Comparison of ENCODE assay signal across 24 mouse cellular contexts in the genomic region with DNA sequence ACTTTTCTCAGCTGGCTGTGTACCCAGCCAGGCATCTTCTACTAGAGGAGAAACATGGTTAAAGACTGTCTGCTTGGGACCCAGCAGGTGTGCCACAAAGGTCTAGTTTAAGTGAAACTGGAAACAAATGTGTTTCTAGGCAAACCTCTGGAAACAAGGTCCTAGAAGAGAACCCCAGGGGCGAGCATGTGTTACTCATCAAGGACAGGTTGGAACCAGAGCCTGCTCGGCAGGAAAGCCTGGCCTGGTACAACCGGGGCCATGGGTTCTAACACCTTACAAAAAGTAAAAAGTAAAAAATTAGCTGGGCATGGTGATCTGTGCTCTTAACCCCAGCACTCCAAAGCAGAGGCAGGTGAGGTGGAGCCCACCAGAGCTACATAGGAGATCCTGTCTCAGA. TPM values are rescaled to one million over a fixed set of nuclear protein-coding genes. Genes with fewer than 3 reads are reported as not detected.
DNase-seq lines count a peak whose midpoint lies in the region; ATAC-seq and TF ChIP-seq lines count a peak whose summit lies in the region.
"Had no signal": no experiment of that assay in that cellular context is flagged by ENCODE, and none has a peak within 500 bp of the region (broad histone marks: within the 10 kb centered on the region; RNA-seq: fewer than 3 reads in every experiment).

No protein-coding gene starts in this region.

- no peaks in the 10 kb centered on the region for H3K27me3 ChIP-seq in limb, embryonic 11.5 days (ENCODE audit: control insufficient read depth, insufficient read depth, low read length)
- no peaks in the 10 kb centered on the region for H3K27me3 ChIP-seq in limb, embryonic 10.5 days (ENCODE audit: low read depth, poor library complexity, severe bottlenecking)
- no peaks in the 10 kb centered on the region for H3K27me3 ChIP-seq in limb, embryonic 12.5 days
- no peaks in the 10 kb centered on the region for H3K27me3 ChIP-seq in hindbrain, postnatal 0 days (ENCODE audit: insufficient read depth, low read length)
- H3K27me3 ChIP-seq: embryonic facial prominence, embryonic 13.5 days; embryonic facial prominence, embryonic 15.5 days; forebrain, embryonic 12.5 days had no signal

- no peak overlapping the region for H3K4me2 ChIP-seq in limb, embryonic 11.5 days (ENCODE audit: low read depth, severe bottlenecking)
- H3K4me2 ChIP-seq in limb, embryonic 12.5 days: no peak overlapping the region
- H3K4me2 ChIP-seq in hindbrain, postnatal 0 days (ENCODE audit: low read depth, low read length): no peak overlapping the region
- H3K4me2 ChIP-seq: embryonic facial prominence, embryonic 13.5 days; embryonic facial prominence, embryonic 15.5 days; forebrain, embryonic 12.5 days had no signal

- peak overlapping the region; percentile 57; the same call in 1 of the 2 replicates for H3K27ac ChIP-seq in gastrocnemius, adult 2 months
- H3K27ac ChIP-seq in limb, embryonic 11.5 days (replicated peaks; ENCODE audit: low read depth, low read length): no peak overlapping the region
- no peak overlapping the region for H3K27ac ChIP-seq in limb, embryonic 10.5 days
- peak overlapping the region; percentile 67; the same call in 1 of the 2 replicates for H3K27ac ChIP-seq in limb, embryonic 12.5 days
- no peak overlapping the region for H3K27ac ChIP-seq in hindbrain, postnatal 0 days
- H3K27ac ChIP-seq: embryonic facial prominence, embryonic 13.5 days; forebrain, embryonic 10.5 days; forebrain, embryonic 12.5 days had no signal

- intact Hi-C loops in gastrocnemius, adult 2 months (cut with DNase I): loop anchor here (10.0 kb wide), 1 partner anchor 192 kb away; no protein-coding TSS in a partner anchor

- WGBS in limb, embryonic 11.5 days: 44% methylated on average over 3 of the region's 3 CpGs
- 66% methylated on average over 3 of the region's 3 CpGs for WGBS in limb, embryonic 10.5 days
- 48% methylated on average over 3 of the region's 3 CpGs for WGBS in limb, embryonic 12.5 days
- WGBS in hindbrain, postnatal 0 days: 91% methylated on average over 3 of the region's 3 CpGs

- H3K4me3 ChIP-seq in gastrocnemius, adult 2 months: no peak overlapping the region
- no peak overlapping the region for H3K4me3 ChIP-seq in limb, embryonic 11.5 days (ENCODE audit: low read depth, low read length)
- H3K4me3 ChIP-seq in limb, embryonic 10.5 days: no peak overlapping the region
- H3K4me3 ChIP-seq in limb, embryonic 12.5 days (replicated peaks): no peak overlapping the region
- H3K4me3 ChIP-seq in hindbrain, postnatal 0 days (ENCODE audit: low read length): no peak overlapping the region
- H3K4me3 ChIP-seq: embryonic facial prominence, embryonic 13.5 days; embryonic facial prominence, embryonic 15.5 days; erythroblast, embryonic 14.5 days; forebrain, embryonic 10.5 days; forebrain, embryonic 12.5 days had no signal

- no peak for TF ChIP-seq CTCF in gastrocnemius, adult 2 months (IDR thresholded peaks at IDR 0.05)
- TF ChIP-seq CTCF in hindbrain, postnatal 0 days (IDR thresholded peaks at IDR 0.05; ENCODE audit: low read depth): no peak

- H3K4me1 ChIP-seq in limb, embryonic 11.5 days (ENCODE audit: control insufficient read depth, insufficient read depth, low read length): 0 out of 2 replicates have a peak, but pooled peaks cover 3% of the 10 kb centered on the region
- H3K4me1 ChIP-seq in limb, embryonic 10.5 days: peaks cover 14% of the 10 kb centered on the region; the same call in 1 of the 2 replicates
- peaks cover 21% of the 10 kb centered on the region for H3K4me1 ChIP-seq in limb, embryonic 12.5 days (replicated peaks)
- H3K4me1 ChIP-seq in hindbrain, postnatal 0 days (ENCODE audit: insufficient read depth, low read length): no peaks in the 10 kb centered on the region

- H3K9ac ChIP-seq in limb, embryonic 11.5 days (ENCODE audit: low read length): no peak overlapping the region
- no peak overlapping the region for H3K9ac ChIP-seq in limb, embryonic 12.5 days (replicated peaks)
- H3K9ac ChIP-seq in hindbrain, postnatal 0 days (replicated peaks; ENCODE audit: low read length): no peak overlapping the region
- H3K9ac ChIP-seq: embryonic facial prominence, embryonic 13.5 days; embryonic facial prominence, embryonic 15.5 days; forebrain, embryonic 12.5 days had no signal

- DNase-seq in gastrocnemius, adult 2 months: no peak
- DNase-seq in gastrocnemius, postnatal 10 days: no peak
- peak; percentile 28 for DNase-seq in limb, embryonic 11.5 days (ENCODE audit: low spot score)
- no peak for DNase-seq in limb, embryonic 10.5 days (ENCODE audit: low spot score)
- DNase-seq in forelimb bud, embryonic 11.5 days (ENCODE audit: low read depth, low spot score): peak; percentile 20
- DNase-seq in hindbrain, postnatal 0 days (ENCODE audit: low spot score): no peak
- DNase-seq: adrenal gland, adult 2 months; adrenal gland, postnatal 10 days; adrenal gland, postnatal 25 days; cerebellum, adult 11 months; cerebellum, adult 18-20 months; cerebellum, adult 8-10 months; cerebellum, adult 9-11 months; cerebellum, postnatal 14 days; cerebellum, postnatal 36 days; embryo, embryonic 11 days had no signal

- ATAC-seq in limb, embryonic 11.5 days (ENCODE audit: insufficient number of reproducible peaks, low FRiP score, low TSS enrichment, low read depth): no peak
- ATAC-seq in limb, embryonic 12.5 days (ENCODE audit: insufficient number of reproducible peaks, insufficient read depth, low FRiP score, low TSS enrichment, low read depth): no peak
- no peak for ATAC-seq in hindbrain, postnatal 0 days
- ATAC-seq: forebrain, embryonic 14.5 days; forebrain, embryonic 16.5 days had no signal

- peaks cover 12% of the 10 kb centered on the region; the same call in 1 of the 2 replicates for H3K36me3 ChIP-seq in limb, embryonic 11.5 days (ENCODE audit: control insufficient read depth, insufficient read depth, low read length)
- H3K36me3 ChIP-seq in limb, embryonic 10.5 days: peaks cover 93% of the 10 kb centered on the region
- peaks cover 90% of the 10 kb centered on the region for H3K36me3 ChIP-seq in limb, embryonic 12.5 days
- H3K36me3 ChIP-seq in hindbrain, postnatal 0 days (ENCODE audit: insufficient read depth, low read length): peaks cover 19% of the 10 kb centered on the region; the same call in 1 of the 2 replicates

- no peaks in the 10 kb centered on the region for H3K9me3 ChIP-seq in limb, embryonic 11.5 days (ENCODE audit: control insufficient read depth, low read length)
- H3K9me3 ChIP-seq in limb, embryonic 10.5 days (replicated peaks): no peaks in the 10 kb centered on the region
- no peaks in the 10 kb centered on the region for H3K9me3 ChIP-seq in limb, embryonic 12.5 days
- no peaks in the 10 kb centered on the region for H3K9me3 ChIP-seq in hindbrain, postnatal 0 days (ENCODE audit: low read length)
- H3K9me3 ChIP-seq: embryonic facial prominence, embryonic 13.5 days; embryonic facial prominence, embryonic 15.5 days; forebrain, embryonic 10.5 days; forebrain, embryonic 12.5 days had no signal

RNA-seq across cellular contexts. Expression of a gene that starts 38.0 kb away (rescaled TPM):
- 10 to 100 TPM; 16.6 to 18.2 TPM for total RNA-seq in gastrocnemius, adult 2 months (2021)
- total RNA-seq in gastrocnemius, postnatal 10 days (2021): 10 to 100 TPM; 15.4 to 21.7 TPM
- polyA plus RNA-seq in limb, embryonic 11.5 days (2014; fragmentation: Nextera tagmentation; extraction: Ambion mirVana): 12.1 and 13.0 TPM in 2 replicates
- polyA plus RNA-seq in limb, embryonic 10.5 days (2016; fragmentation: Nextera tagmentation; extraction: Ambion mirVana): 9.0 and 11.1 TPM in 2 replicates
- 11.9 and 12.4 TPM in 2 replicates for polyA plus RNA-seq in limb, embryonic 12.5 days (2016; fragmentation: Nextera tagmentation; extraction: Ambion mirVana)
- total RNA-seq in hindbrain, postnatal 0 days (2014; rRNA removed): 12.8 and 15.5 TPM in 2 replicates
- polyA plus RNA-seq in hindbrain, postnatal 0 days (2015; fragmentation: Nextera tagmentation; extraction: Ambion mirVana): 4.9 and 5.2 TPM in 2 replicates

Comparison
In these comparisons a context has a peak if more than half of its experiments do, and no peak if none do; other contexts are left out.
1. DNase-seq: peak in limb, embryonic 11.5 days (single experiment) and forelimb bud, embryonic 11.5 days (single experiment); none in gastrocnemius, adult 2 months (single experiment), gastrocnemius, postnatal 10 days (single experiment), limb, embryonic 10.5 days (single experiment) and hindbrain, postnatal 0 days (single experiment).
2. H3K27ac ChIP-seq: peak in gastrocnemius, adult 2 months (single experiment) and limb, embryonic 12.5 days (single experiment); none in limb, embryonic 11.5 days (single experiment), limb, embryonic 10.5 days (single experiment) and hindbrain, postnatal 0 days (single experiment).